Comparison of ENCODE assay signal across 8 mouse cellular contexts in genomic region chr14:8215208-8215778, GRCm38 (mm10). TPM values are rescaled to one million over a fixed set of nuclear protein-coding genes. Genes with fewer than 3 reads are reported as not detected.
A peak's percentile ranks its signal among the peaks of the same experiment; 100 is the strongest.
DNase-seq lines count a peak whose midpoint lies in the region; ATAC-seq and TF ChIP-seq lines count a peak whose summit lies in the region.

No protein-coding gene starts in this region.

- H3K27ac ChIP-seq in forebrain, embryonic 14.5 days (ENCODE audit: low read depth, low read length): no peak overlapping the region

- peak; percentile 41 for DNase-seq in cerebellum, adult 11-12 months
- no peak for DNase-seq in cerebellum, postnatal 4 days (ENCODE audit: low spot score in 2 of 2)
- DNase-seq in R1 (ENCODE audit: low read depth, low spot score): peak; percentile 49
- no peak for DNase-seq in forebrain, embryonic 14.5 days (ENCODE audit: low spot score)
- DNase-seq in kidney, postnatal 14 days: peak; percentile 41
- DNase-seq in spleen, adult 18-20 months: no peak
- no peak for DNase-seq in spleen, adult 12 weeks (ENCODE audit: low spot score)

- ATAC-seq in forebrain, embryonic 14.5 days: no peak

- no peaks in the 10 kb centered on the region for H3K36me3 ChIP-seq in forebrain, embryonic 14.5 days (ENCODE audit: control insufficient read depth, insufficient read depth, low read length)
- no peaks in the 10 kb centered on the region for H3K36me3 ChIP-seq in myocyte (ENCODE audit: control insufficient read depth, insufficient read depth)

- 12% methylated on average over 21 of the region's 21 CpGs for WGBS in forebrain, embryonic 14.5 days

- peak overlapping the region; percentile 81 for H3K9ac ChIP-seq in forebrain, embryonic 14.5 days (ENCODE audit: low read length)

- peak overlapping the region; percentile 79 for H3K4me2 ChIP-seq in forebrain, embryonic 14.5 days (ENCODE audit: low read length)
- H3K4me2 ChIP-seq in myocyte (ENCODE audit: low read depth): peak overlapping the region; percentile 97

- peak overlapping the region; percentile 58 for H3K4me3 ChIP-seq in forebrain, embryonic 14.5 days (ENCODE audit: low read depth, low read length)
- H3K4me3 ChIP-seq in myocyte: peak overlapping the region; percentile 44

- H3K79me2 ChIP-seq in myocyte (ENCODE audit: control insufficient read depth, insufficient read depth): no peaks in the 10 kb centered on the region

- H3K9me3 ChIP-seq in forebrain, embryonic 14.5 days (replicated peaks; ENCODE audit: control insufficient read depth, low read length): no peaks in the 10 kb centered on the region

- H3ac ChIP-seq in myocyte (ENCODE audit: control insufficient read depth, insufficient read length): peak overlapping the region; percentile 92

- H3K27me3 ChIP-seq in forebrain, embryonic 14.5 days (replicated peaks; ENCODE audit: control insufficient read depth, insufficient read depth, low read length): 0 out of 2 replicates have a peak, but pooled peaks cover 6% of the 10 kb centered on the region
- H3K27me3 ChIP-seq in myocyte (ENCODE audit: control insufficient read depth, insufficient read depth, insufficient read length): no peaks in the 10 kb centered on the region

- TF ChIP-seq POLR2A in myocyte (IDR thresholded peaks at IDR 0.05; ENCODE audit: insufficient read length, low read depth): no peak

- H3K4me1 ChIP-seq in forebrain, embryonic 14.5 days (ENCODE audit: control insufficient read depth, insufficient read depth, low read length): peaks cover 31% of the 10 kb centered on the region

TF ChIP-seq in myocyte, 11 proteins besides CTCF, POLR2A, EP300 and RAD21:
- TF ChIP-seq POLR2AphosphoS2 (IDR thresholded peaks at IDR 0.05; ENCODE audit: insufficient read length, low read depth) (no peak), MAX (IDR thresholded peaks at IDR 0.05; ENCODE audit: low read depth) (no peak), E2F4 (IDR thresholded peaks at IDR 0.05; ENCODE audit: insufficient read depth) (no peak), MYOD1 (IDR thresholded peaks at IDR 0.05; ENCODE audit: control insufficient read depth in 1 of 3, insufficient read length in 2 of 3, low read depth in 2 of 3) (no peak), CEBPB (IDR thresholded peaks at IDR 0.05; ENCODE audit: insufficient read depth, poor library complexity, severe bottlenecking) (no peak), REST (IDR thresholded peaks at IDR 0.05; ENCODE audit: insufficient read depth, insufficient read length) (no peak), TCF12 (IDR thresholded peaks at IDR 0.05; ENCODE audit: insufficient read depth, poor library complexity, severe bottlenecking) (no peak), TCF3 (IDR thresholded peaks at IDR 0.05; ENCODE audit: insufficient read length, low read depth) (no peak), MYOG (IDR thresholded peaks at IDR 0.05; ENCODE audit: control insufficient read depth in 1 of 3, insufficient read depth in 1 of 3, insufficient read length in 2 of 3, low read depth in 2 of 3) (no peak), USF1 (IDR thresholded peaks at IDR 0.05; ENCODE audit: low read depth) (no peak), SRF (IDR thresholded peaks at IDR 0.05; ENCODE audit: control insufficient read depth, insufficient read length, low read depth) (no peak)

RNA-seq across cellular contexts. Expression of gene Kctd6, which starts 1.4 kb away (rescaled TPM):
- polyA plus RNA-seq in forebrain, embryonic 14.5 days (2014; fragmentation: Nextera tagmentation; extraction: Ambion mirVana): 7.0 and 8.4 TPM in 2 replicates
- 6.3 TPM for polyA plus RNA-seq in myocyte (2012; fragmentation: generic; extraction: Trizol)

RNA-seq across cellular contexts. Expression of gene Pdhb, which starts 42.5 kb away (rescaled TPM):
- polyA plus RNA-seq in forebrain, embryonic 14.5 days (2014; fragmentation: Nextera tagmentation; extraction: Ambion mirVana): 240 and 252 TPM in 2 replicates
- 193 TPM for polyA plus RNA-seq in myocyte (2012; fragmentation: generic; extraction: Trizol)

RNA-seq across cellular contexts. Expression of gene Acox2, which starts 43.9 kb away (rescaled TPM):
- not detected in 2 replicates for polyA plus RNA-seq in forebrain, embryonic 14.5 days (2014; fragmentation: Nextera tagmentation; extraction: Ambion mirVana)
- polyA plus RNA-seq in myocyte (2012; fragmentation: generic; extraction: Trizol): 2.1 TPM

Comparison
In these comparisons a context has a peak if more than half of its experiments do, and no peak if none do; other contexts are left out.
1. DNase-seq: peak in cerebellum, adult 11-12 months (single experiment), R1 (single experiment) and kidney, postnatal 14 days (single experiment); none in cerebellum, postnatal 4 days (0 of 2), forebrain, embryonic 14.5 days (single experiment), spleen, adult 18-20 months (0 of 2) and spleen, adult 12 weeks (single experiment).